Mouse (Mus musculus) liver, postnatal 0 days (tissue): ENCODE measurements around the gene Msi1.

Source experiments
- CTCF ChIP-seq: sonication (generic); IDR thresholded peaks from 2 replicates; pipeline ENCODE4 v1.5.1; 2016; ENCODE audit warnings: antibody characterized with exemption, low read depth
- EP300 ChIP-seq: IDR thresholded peaks from 2 replicates; pipeline ENCODE4 v1.6.1; 2016; ENCODE audit warnings: antibody characterized with exemption, low read depth, mild to moderate bottlenecking

- TF ChIP-seq CTCF (no peak), EP300 (no peak)
Observed at GRCm38 (mm10) chr5:115397839-115398780, 31.3 kb upstream of the Msi1 start.
